Mouse (Mus musculus) small intestine, adult 2 months (tissue): ENCODE results near the gene Shkbp1. TPM values are rescaled to one million over a fixed set of nuclear protein-coding genes. Genes with fewer than 3 reads are reported as not detected.

ENCODE experiments used
- H3K27ac ChIP-seq: fragments of 200-500 bp; 2 replicates; pipeline ENCODE4 v1.5.1; 2012; ENCODE audit warnings: low read depth, low read length, control low read depth, inconsistent platforms; ENCODE audit not compliant: insufficient read depth
- H3K27me3 ChIP-seq: fragments of 200-500 bp; 2 replicates; pipeline ENCODE4 v1.6.1; 2012; ENCODE audit warnings: mild to moderate bottlenecking, moderate library complexity, low read length, inconsistent platforms; ENCODE audit not compliant: control insufficient read depth, insufficient read depth
- H3K36me3 ChIP-seq: fragments of 200-500 bp; 2 replicates; pipeline ENCODE4 v1.6.1; 2012; ENCODE audit warnings: mild to moderate bottlenecking, low read length, control low read depth, inconsistent platforms; ENCODE audit not compliant: control insufficient read depth, insufficient read depth
- H3K4me1 ChIP-seq: fragments of 200-500 bp; 2 replicates; pipeline ENCODE4 v1.6.1; 2012; ENCODE audit warnings: low read length, inconsistent platforms, mixed read lengths; ENCODE audit not compliant: control insufficient read depth, insufficient read depth, insufficient read length
- H3K4me3 ChIP-seq: fragments of 200-500 bp; 2 replicates; pipeline ENCODE4 v1.5.1; 2012; ENCODE audit warnings: low read depth, mild to moderate bottlenecking, control low read depth, inconsistent platforms, low read length, moderate library complexity
- CTCF ChIP-seq: fragments of 200-500 bp; IDR thresholded peaks from 2 replicates; pipeline ENCODE4 v1.5.1; 2012; ENCODE audit warnings: low read depth, mild to moderate bottlenecking, control low read depth, inconsistent platforms, low read length, moderate library complexity, mixed read lengths; ENCODE audit not compliant: insufficient replicate concordance, insufficient read length; ENCODE audit errors: extremely low read depth
- POLR2A ChIP-seq: fragments of 200-500 bp; IDR thresholded peaks from 2 replicates; pipeline ENCODE4 v1.6.1; 2012; ENCODE audit warnings: low read depth, mild to moderate bottlenecking, control low read depth, inconsistent platforms, low read length, moderate library complexity
- WGBS: fragments of 180-500 bp; shearing (Covaris S2); methylation state at CpG from one replicate; pipeline ENCODE4 v1.1.7; 2018; 5-methylcytosine and 5-hydroxymethylcytosine counted together
- polyA plus RNA-seq: library from polyadenylated mRNA; depleted of rRNA; stranded (reverse); fragments of >200 nt; gene quantifications from 2 replicates; pipeline ENCODE4 v1.2.3, GENCODE M21; 2012; rRNA removed

Shkbp1 gene
- 62.1 and 115 TPM in 2 replicates for polyA plus RNA-seq

GRCm38 (mm10) chr7:27355745-27356240, at the start of gene Shkbp1:
TSS of gene Shkbp1 (minus strand) at chr7:27356019.
- TF ChIP-seq CTCF = no peak
- TF ChIP-seq POLR2A = no peak; the same call in 1 of the 2 replicates
- peaks cover 3% of the 10 kb centered on the region; the same call in 1 of the 2 replicates for H3K4me1 ChIP-seq
- H3K27me3 ChIP-seq = no peaks in the 10 kb centered on the region
- H3K4me3 ChIP-seq = peak within 1 kb of the TSS; percentile 85
- under 1% methylated on average over 34 of the region's 34 CpGs for WGBS
- H3K27ac ChIP-seq = peak within 1 kb of the TSS; percentile 75
- H3K36me3 ChIP-seq = peaks cover 3% of the 10 kb centered on the region; the same call in 1 of the 2 replicates

DNA sequence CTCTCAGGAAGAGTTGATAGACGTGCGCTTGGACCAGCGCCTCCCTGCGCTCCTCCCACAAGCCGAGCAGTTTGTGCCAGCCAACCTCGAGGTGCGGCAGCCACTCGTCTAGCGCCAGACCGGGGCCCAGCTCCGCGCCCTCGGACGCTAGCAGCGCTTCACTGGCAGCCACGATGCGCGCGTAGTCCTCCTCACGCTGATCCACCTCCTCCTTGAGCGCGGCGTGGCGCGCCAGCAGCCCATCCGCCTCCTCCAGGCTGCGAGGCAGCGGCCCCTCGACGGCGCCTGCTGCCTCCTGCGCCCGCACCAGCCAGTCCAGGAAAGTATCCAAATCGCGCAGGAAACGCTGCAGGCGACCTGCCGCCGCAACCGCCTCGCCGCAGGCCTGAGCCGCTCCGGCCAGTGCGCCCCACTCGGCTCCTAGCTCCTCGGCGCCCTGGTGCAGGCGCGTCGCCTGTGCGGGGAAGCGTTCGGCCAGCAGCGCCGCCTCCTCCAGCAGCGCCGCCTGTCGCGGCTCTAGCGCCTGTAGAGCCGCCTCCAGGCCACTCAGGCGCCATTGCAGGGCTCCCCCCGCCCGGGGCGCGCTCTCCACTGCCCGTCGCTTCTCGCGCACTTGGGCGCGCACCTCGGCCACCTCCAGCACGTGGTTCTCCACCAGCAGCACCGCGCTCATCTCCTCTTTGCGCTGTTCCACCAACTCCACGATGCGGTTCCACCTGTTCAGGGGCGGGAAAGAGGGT, 48.6 kb upstream of the Shkbp1 start:
- H3K36me3 ChIP-seq = no peaks in the 10 kb centered on the region
- H3K4me1 ChIP-seq = peaks cover 8% of the 10 kb centered on the region
- TF ChIP-seq CTCF (no peak), POLR2A (no peak)
- WGBS = 7% methylated on average over 81 of the region's 81 CpGs
- peaks cover 39% of the 10 kb centered on the region for H3K27me3 ChIP-seq
- no peak overlapping the region for H3K27ac ChIP-seq
- no peak overlapping the region for H3K4me3 ChIP-seq

GRCm38 (mm10) chr7:27402675-27403074, 46.9 kb upstream of the Shkbp1 start:
- H3K36me3 ChIP-seq = no peaks in the 10 kb centered on the region
- TF ChIP-seq POLR2A (no peak), CTCF (peak; percentile 65)
- H3K4me3 ChIP-seq = no peak overlapping the region
- no peak overlapping the region for H3K27ac ChIP-seq
- WGBS = 10% methylated on average over 16 of the region's 16 CpGs
- peaks cover 31% of the 10 kb centered on the region for H3K27me3 ChIP-seq
- H3K4me1 ChIP-seq = no peaks in the 10 kb centered on the region

GRCm38 (mm10) chr7:27400545-27400944, 44.7 kb upstream of the Shkbp1 start:
- Histone ChIP-seq H3K36me3 (no peaks in the 10 kb centered on the region), H3K27me3 (peaks cover 35% of the 10 kb centered on the region), H3K4me3 (no peak overlapping the region), H3K27ac (no peak overlapping the region), H3K4me1 (no peaks in the 10 kb centered on the region)
- WGBS = 71% methylated on average over 7 of the region's 7 CpGs
- TF ChIP-seq POLR2A = no peak
- no peak for TF ChIP-seq CTCF

DNA sequence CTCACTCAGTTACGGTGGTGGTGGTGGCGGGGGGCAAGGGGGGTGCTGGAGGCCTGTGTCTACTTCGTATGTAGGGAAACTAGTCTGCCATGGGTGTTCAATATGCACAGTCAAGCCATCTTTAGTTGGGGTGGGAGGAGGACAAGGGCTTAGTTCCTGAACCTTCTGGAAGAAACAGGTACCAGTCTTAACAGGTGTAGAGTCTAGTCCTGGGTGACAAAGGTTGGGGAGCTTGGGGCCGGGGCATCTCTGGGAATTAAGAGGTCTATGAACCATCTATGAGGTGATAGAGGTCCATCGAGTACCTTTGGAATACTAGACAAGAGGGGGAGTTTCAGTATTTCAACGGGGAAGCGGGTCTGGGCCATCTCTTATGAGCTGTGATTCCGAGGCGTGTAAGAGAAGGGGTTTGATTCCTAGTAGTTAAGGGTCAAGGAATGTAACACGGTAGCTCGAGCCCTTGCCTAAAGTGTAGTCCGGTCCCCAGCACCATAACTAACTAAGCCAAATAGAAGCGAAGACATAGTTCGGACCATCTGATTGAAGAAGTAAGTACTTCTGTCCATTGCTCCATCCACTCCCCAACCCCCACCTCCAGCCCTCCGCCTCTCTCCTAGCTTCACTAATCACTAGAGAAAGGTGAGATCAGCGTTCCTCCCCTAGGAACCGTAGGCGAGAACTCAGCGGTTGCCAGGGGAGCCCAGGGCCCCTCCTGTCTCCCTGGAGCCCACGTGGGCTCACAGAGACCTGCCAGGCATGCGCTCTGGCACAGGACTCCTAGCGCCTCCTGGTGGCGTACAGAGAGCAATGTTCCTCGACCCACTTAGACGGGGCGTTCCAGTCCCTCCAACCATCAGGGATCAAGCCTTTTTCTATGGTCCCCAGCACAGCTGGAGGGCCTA, 41.5 kb upstream of the Shkbp1 start:
- H3K27ac ChIP-seq = no peak overlapping the region
- WGBS = 18% methylated on average over 26 of the region's 26 CpGs
- TF ChIP-seq CTCF (peak; percentile 62; the same call in 1 of the 2 replicates), POLR2A (no peak)
- no peaks in the 10 kb centered on the region for H3K36me3 ChIP-seq
- no peaks in the 10 kb centered on the region for H3K4me1 ChIP-seq
- H3K4me3 ChIP-seq = no peak overlapping the region
- H3K27me3 ChIP-seq = peaks cover 30% of the 10 kb centered on the region

- Histone ChIP-seq H3K4me1 (no peaks in the 10 kb centered on the region), H3K27me3 (peaks cover 30% of the 10 kb centered on the region), H3K27ac (no peak overlapping the region), H3K36me3 (no peaks in the 10 kb centered on the region), H3K4me3 (no peak overlapping the region)
- TF ChIP-seq CTCF (no peak), POLR2A (no peak)
- WGBS = 3% methylated on average over 36 of the region's 68 CpGs
Measured at GRCm38 (mm10) chr7:27396184-27397047, 40.6 kb upstream of the Shkbp1 start.
